Mouse (Mus musculus): ENCODE measurements around the gene Ptk6. TPM values are rescaled to one million over a fixed set of nuclear protein-coding genes. Genes with fewer than 3 reads are reported as not detected.

Ptk6 gene
- polyA plus RNA-seq, 1 experiment from 2014 or later: not detected

DNA sequence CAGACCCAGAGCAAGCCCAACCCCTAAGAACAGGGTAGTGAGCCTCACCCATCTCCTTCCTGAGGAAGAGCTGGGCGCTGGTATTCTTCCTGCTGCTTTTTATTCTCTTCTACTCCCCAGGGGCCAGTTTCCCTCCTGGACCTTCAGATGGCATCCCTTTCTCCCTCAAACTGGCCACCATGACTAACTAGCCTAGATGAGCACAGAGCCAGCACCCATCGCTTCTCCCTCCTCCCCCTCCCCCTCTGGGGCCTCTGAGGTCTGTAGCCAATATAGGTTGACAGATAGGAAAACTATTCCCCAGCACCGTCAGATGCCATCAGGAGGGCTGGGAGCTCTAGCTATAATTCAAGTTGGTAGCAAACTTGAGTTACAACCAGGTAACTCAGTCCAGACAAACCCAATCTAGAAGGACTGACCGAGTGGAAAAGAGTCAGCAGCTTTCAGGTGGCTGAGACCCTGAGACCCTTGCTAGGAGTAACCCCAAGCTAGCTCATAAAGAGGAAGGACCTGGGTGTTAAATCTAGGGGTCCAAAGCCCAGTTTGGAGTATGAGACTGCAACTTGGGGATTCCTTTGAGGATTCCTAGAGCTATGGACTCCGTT lies 16.4 kb upstream of the Ptk6 start:
- no peak overlapping the region for H3K27ac ChIP-seq (ENCODE audit: poor library complexity, severe bottlenecking)
- H3K9ac ChIP-seq: no peak overlapping the region
- H3K4me1 ChIP-seq (replicated peaks): peaks cover 16% of the 10 kb centered on the region
- 52% methylated on average over 5 of the region's 5 CpGs for WGBS
- no peaks in the 10 kb centered on the region for H3K9me3 ChIP-seq (replicated peaks)
- H3K36me3 ChIP-seq: no peaks in the 10 kb centered on the region
- no peak for ATAC-seq (ENCODE audit: insufficient number of reproducible peaks, low FRiP score)
- no peak overlapping the region for H3K4me2 ChIP-seq
- H3K4me3 ChIP-seq: no peak overlapping the region
- peaks cover 30% of the 10 kb centered on the region for H3K27me3 ChIP-seq (replicated peaks)

DNA sequence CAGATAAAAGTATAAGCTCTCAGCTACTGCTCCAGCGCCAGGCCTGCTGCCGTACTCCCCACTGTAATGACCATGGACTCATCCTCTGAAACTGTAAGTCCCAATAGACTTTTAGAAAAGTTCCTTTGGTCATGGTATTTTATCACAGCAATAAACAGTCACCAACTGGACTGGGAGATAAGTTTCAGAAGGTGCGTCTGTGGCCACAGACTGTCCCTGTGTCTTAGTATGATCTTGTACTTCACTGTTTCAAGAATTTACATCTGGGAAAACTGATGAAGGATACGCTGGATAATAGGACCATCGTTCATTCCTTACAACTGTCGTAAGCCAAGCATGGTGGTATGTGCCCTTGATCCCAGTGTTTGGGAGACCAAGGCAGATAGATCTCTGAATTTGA lies 13.4 kb upstream of the Ptk6 start:
- no peak overlapping the region for H3K4me3 ChIP-seq
- H3K9ac ChIP-seq: no peak overlapping the region
- H3K9me3 ChIP-seq (replicated peaks): no peaks in the 10 kb centered on the region
- WGBS: 79% methylated on average over 6 of the region's 6 CpGs
- no peaks in the 10 kb centered on the region for H3K36me3 ChIP-seq
- no peak overlapping the region for H3K27ac ChIP-seq (ENCODE audit: poor library complexity, severe bottlenecking)
- no peak overlapping the region for H3K4me2 ChIP-seq
- ATAC-seq (ENCODE audit: insufficient number of reproducible peaks, low FRiP score): no peak
- peaks cover 58% of the 10 kb centered on the region for H3K27me3 ChIP-seq (replicated peaks)
- peaks cover 20% of the 10 kb centered on the region for H3K4me1 ChIP-seq (replicated peaks)

DNA sequence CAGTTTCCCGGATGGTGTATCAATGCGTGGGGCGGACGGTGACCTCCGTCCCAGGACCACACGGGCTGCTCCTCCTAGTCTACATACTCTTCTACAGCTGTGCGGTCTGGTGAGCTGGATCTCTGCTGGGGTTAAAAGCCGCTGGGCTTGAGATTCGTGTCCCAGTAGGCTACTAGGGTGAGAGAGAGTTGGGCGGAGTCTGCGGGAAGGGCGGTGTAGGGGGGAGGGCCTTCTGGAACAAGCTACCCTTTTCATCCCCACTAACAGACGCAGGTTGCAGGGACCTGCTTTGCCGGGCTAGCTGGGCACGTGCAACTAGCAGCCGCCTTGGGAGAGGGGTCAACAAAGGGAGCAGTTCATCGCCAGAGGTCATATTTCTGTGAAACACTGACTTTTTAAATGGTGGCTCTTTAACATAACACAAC lies 10.4 kb upstream of the Ptk6 start, which contains the start of gene Srms:
Srms (minus strand) TSS at position 165 of the 425 bp plus-strand sequence.
- Histone ChIP-seq H3K9me3 (replicated peaks) (no peaks in the 10 kb centered on the region), H3K4me2 (peak within 1 kb of the TSS; percentile 61), H3K27me3 (replicated peaks) (peaks cover 65% of the 10 kb centered on the region), H3K9ac (no peak within 1 kb of the TSS), H3K36me3 (no peaks in the 10 kb centered on the region), H3K4me1 (replicated peaks) (peaks cover 4% of the 10 kb centered on the region; the same call in 1 of the 2 replicates), H3K27ac (ENCODE audit: poor library complexity, severe bottlenecking) (no peak within 1 kb of the TSS), H3K4me3 (peak within 1 kb of the TSS; percentile 31)
- peak; percentile 53; the same call in 1 of the 2 replicates for ATAC-seq (ENCODE audit: insufficient number of reproducible peaks, low FRiP score)
- WGBS: 2% methylated on average over 17 of the region's 17 CpGs

DNA sequence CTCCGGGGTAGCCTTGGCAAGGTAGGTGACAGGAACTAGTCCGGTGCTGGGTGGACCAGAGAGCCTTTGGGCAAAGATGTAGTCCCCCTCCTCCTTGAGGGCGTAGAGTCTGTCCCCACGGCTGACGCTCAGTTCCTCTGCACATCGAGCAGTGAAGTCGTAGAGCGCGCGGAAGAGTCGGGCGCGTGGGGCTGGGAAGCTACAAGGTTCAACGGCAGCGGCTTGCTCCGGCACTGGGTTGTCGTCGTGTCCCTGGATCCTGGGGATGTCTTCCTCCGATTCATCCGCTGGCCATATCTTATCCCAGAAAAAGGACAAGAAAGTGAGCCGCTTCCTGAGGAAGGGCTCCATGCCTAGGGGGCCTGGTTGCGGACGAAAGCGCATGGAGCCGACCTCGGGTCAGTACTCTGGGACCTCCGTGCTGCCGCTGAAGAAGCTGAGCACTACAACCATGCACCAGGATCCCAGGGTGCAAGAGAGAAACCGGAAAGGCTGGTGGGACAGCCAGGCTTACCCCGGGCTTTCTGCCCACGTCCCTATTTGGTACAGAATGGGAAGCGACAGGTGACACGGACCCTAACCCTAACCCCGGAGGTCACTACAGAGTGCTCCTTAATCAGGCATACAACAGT lies 9.9 kb upstream of the Ptk6 start:
- Histone ChIP-seq H3K4me2 (peak overlapping the region; percentile 61), H3K27ac (ENCODE audit: poor library complexity, severe bottlenecking) (no peak overlapping the region), H3K9ac (no peak overlapping the region), H3K36me3 (no peaks in the 10 kb centered on the region), H3K9me3 (replicated peaks) (no peaks in the 10 kb centered on the region), H3K4me1 (replicated peaks) (peaks cover 4% of the 10 kb centered on the region; the same call in 1 of the 2 replicates), H3K27me3 (replicated peaks) (peaks cover 70% of the 10 kb centered on the region), H3K4me3 (peak overlapping the region; percentile 31)
- WGBS: 3% methylated on average over 34 of the region's 34 CpGs
- ATAC-seq (ENCODE audit: insufficient number of reproducible peaks, low FRiP score): peak; percentile 25; the same call in 1 of the 2 replicates

DNA sequence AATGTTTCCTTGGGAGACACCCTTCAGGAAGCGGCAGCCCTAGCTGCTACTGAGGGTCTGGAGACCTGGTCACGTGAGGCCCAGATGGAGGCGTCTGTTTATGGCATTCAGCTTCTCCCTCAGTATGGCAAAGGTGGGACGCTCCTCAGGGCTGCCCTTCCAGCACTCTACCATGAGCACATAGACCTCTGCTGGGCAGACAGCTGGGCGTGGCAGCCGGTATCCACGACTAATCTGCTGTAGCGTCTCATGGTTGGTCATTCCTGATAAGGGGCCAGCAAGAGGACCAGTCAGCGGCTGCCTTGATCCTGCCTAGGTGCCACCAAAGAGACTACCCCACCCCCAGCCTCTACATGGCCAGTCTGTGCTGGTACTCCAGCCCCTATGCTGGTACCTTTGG lies 3.5 kb upstream of the Ptk6 start:
- Histone ChIP-seq H3K9me3 (replicated peaks) (no peaks in the 10 kb centered on the region), H3K27ac (ENCODE audit: poor library complexity, severe bottlenecking) (no peak overlapping the region), H3K9ac (no peak overlapping the region), H3K27me3 (replicated peaks) (peaks cover 50% of the 10 kb centered on the region), H3K4me1 (replicated peaks) (no peaks in the 10 kb centered on the region), H3K4me3 (no peak overlapping the region), H3K36me3 (no peaks in the 10 kb centered on the region), H3K4me2 (no peak overlapping the region)
- ATAC-seq (ENCODE audit: insufficient number of reproducible peaks, low FRiP score): peak; percentile 57; the same call in 1 of the 2 replicates
- WGBS: 56% methylated on average over 9 of the region's 9 CpGs

DNA sequence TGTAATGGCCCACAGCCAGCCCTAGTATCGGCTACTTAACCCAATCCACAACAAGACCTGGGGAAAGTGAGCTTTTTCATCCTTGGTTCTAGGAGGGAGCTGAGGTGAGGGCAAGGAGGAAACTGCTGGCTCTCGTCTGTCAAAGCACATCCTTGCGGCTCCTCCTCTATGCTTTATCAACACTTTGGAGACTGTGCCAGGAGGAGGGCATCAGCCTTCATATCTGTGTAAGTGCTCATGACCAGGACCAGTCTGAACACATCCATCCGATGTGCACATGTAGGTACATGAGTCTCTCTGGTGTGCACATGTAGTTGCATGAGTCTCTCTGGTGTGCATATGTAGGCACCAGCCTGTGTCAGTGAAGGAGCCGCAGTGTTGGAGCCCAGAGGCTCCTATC lies 3.1 kb upstream of the Ptk6 start:
- no peaks in the 10 kb centered on the region for H3K36me3 ChIP-seq
- H3K9me3 ChIP-seq (replicated peaks): no peaks in the 10 kb centered on the region
- 0 out of 2 replicates have a peak, but pooled peaks have one; percentile 16 for ATAC-seq (ENCODE audit: insufficient number of reproducible peaks, low FRiP score)
- H3K4me1 ChIP-seq (replicated peaks): no peaks in the 10 kb centered on the region
- H3K4me3 ChIP-seq: no peak overlapping the region
- H3K27ac ChIP-seq (ENCODE audit: poor library complexity, severe bottlenecking): no peak overlapping the region
- H3K4me2 ChIP-seq: no peak overlapping the region
- no peak overlapping the region for H3K9ac ChIP-seq
- peaks cover 48% of the 10 kb centered on the region for H3K27me3 ChIP-seq (replicated peaks)
- WGBS: 66% methylated on average over 5 of the region's 5 CpGs

DNA sequence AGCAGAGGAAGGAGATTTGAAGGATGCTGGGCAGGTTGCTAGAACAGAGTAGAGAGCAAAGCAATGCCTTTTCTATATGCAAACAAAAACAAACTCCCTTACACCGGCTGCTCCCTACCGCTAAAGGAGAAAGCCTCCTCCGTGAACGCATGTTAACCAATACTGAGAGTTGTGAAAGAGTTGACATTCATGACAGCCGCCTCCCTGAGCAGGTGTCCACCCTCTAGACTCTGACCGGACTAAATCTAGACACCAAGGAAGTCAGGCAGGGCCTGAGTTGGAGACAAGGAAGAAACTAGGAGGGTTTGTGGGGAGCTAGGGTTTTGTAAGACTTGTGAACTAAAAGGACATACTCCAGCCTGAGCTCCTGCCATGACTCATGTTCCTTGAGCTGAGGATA lies 297 bp upstream of the Ptk6 start:
- Histone ChIP-seq H3K27me3 (replicated peaks) (peaks cover 39% of the 10 kb centered on the region), H3K9me3 (replicated peaks) (no peaks in the 10 kb centered on the region), H3K4me3 (no peak overlapping the region), H3K36me3 (no peaks in the 10 kb centered on the region), H3K4me1 (replicated peaks) (no peaks in the 10 kb centered on the region), H3K9ac (no peak overlapping the region), H3K27ac (ENCODE audit: poor library complexity, severe bottlenecking) (no peak overlapping the region), H3K4me2 (no peak overlapping the region)
- ATAC-seq (ENCODE audit: insufficient number of reproducible peaks, low FRiP score): no peak
- 75% methylated on average over 6 of the region's 6 CpGs for WGBS

DNA sequence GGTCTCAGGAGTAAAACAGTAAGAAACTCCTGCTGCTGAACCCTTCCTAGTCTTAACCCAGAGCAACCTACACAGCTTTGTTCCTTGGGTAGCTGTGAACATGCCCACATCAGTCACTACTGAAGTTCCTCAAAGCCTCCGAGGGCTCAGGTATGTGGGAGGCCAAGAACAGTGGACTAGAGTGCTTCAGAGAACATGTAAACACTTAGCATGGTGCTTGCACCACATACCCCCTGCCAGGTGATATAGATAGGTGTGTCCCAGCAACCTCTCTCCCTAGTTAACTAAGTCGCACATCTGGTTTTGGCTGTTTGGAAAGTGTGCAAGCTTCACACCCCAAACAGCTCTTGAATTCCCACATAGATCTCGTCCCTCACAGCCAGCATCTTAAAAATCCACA lies 983 bp downstream of the Ptk6 start:
- Histone ChIP-seq H3K27me3 (replicated peaks) (peaks cover 35% of the 10 kb centered on the region), H3K4me3 (no peak overlapping the region), H3K4me1 (replicated peaks) (no peaks in the 10 kb centered on the region), H3K9ac (no peak overlapping the region), H3K36me3 (no peaks in the 10 kb centered on the region), H3K27ac (ENCODE audit: poor library complexity, severe bottlenecking) (no peak overlapping the region), H3K4me2 (no peak overlapping the region), H3K9me3 (replicated peaks) (no peaks in the 10 kb centered on the region)
- ATAC-seq (ENCODE audit: insufficient number of reproducible peaks, low FRiP score): no peak
- 59% methylated on average over 3 of the region's 3 CpGs for WGBS

DNA sequence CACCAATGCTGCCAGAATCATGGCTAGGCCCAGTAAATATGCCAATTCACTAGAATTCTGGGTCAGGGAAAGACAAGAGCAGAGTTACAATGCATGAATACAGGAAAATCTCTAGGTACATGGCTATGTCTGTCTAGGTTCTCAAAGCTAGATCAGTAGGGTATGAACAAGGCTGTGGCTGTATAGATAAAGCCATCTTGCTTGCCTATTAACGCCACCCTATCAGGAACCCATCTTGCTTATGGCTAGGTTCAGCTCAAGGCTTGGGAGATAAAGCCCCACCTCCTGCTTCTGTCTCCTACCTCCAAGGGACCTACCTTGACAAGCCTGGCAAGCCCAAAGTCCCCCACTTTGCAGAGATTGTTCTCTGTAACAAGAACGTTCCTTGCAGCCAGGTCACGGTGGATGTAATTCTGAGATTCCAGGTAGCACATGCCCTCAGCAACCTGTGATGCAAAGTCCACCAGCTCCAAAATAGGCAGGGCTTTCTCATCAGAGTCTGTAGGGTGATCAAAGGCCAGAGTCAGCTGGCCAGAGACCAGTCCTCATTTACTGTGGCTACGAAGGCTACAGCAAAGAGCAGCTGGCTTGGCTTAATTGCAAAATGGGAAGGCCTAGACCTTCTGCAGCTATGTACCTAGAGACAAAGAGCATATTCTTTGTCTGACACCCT lies 5.8 kb downstream of the Ptk6 start:
- Histone ChIP-seq H3K27ac (ENCODE audit: poor library complexity, severe bottlenecking) (no peak overlapping the region), H3K27me3 (replicated peaks) (peaks cover 25% of the 10 kb centered on the region), H3K36me3 (no peaks in the 10 kb centered on the region), H3K4me3 (no peak overlapping the region), H3K9me3 (replicated peaks) (no peaks in the 10 kb centered on the region), H3K4me2 (no peak overlapping the region), H3K4me1 (replicated peaks) (no peaks in the 10 kb centered on the region), H3K9ac (no peak overlapping the region)
- 78% methylated on average over 4 of the region's 4 CpGs for WGBS
- no peak for ATAC-seq (ENCODE audit: insufficient number of reproducible peaks, low FRiP score)

DNA sequence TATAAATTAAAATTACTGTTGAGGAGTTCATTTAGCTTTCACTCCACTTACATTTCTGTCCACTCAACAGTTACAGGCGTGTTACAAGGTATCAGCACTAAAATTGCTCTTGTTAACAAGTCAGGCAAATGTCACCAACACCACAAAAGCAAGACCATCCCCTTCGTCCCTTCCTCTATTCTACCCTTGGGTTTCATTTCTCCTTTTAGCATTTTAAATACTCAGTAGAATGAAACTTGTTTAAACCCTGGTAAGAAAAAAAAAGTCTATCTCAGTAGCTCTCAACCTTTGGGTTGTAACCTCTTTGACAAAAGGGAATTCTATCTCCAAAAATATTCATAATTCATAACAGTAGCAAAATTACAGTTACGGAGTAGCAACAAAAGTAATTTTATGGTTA lies 9.5 kb downstream of the Ptk6 start:
- H3K9ac ChIP-seq: no peak overlapping the region

DNA sequence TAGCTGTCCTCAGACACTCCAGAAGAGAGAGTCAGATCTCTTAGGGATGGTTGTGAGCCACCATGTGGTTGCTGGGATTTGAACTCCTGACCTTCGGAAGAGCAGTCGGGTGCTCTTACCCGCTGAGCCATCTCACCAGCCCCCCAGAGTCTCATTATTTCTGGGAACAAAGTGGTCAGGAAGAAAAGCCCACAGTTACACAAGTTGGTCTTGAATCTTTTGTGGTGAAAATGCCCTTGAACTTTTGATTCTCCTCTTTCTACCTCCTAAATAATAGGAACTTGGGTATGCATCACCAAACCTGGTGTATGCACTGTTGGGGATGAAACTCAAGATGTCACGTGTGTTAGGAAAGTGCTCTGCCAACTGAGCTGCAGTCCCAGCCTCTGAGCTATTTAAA lies 10.7 kb downstream of the Ptk6 start:
- no peak for ATAC-seq (ENCODE audit: insufficient number of reproducible peaks, low FRiP score)
- H3K4me3 ChIP-seq: no peak overlapping the region
- H3K27me3 ChIP-seq (replicated peaks): peaks cover 12% of the 10 kb centered on the region; the same call in 1 of the 2 replicates
- WGBS: 63% methylated on average over 4 of the region's 4 CpGs
- H3K36me3 ChIP-seq: peaks cover 4% of the 10 kb centered on the region; the same call in 1 of the 2 replicates
- no peak overlapping the region for H3K4me2 ChIP-seq
- H3K9me3 ChIP-seq (replicated peaks): no peaks in the 10 kb centered on the region
- H3K4me1 ChIP-seq (replicated peaks): peaks cover 9% of the 10 kb centered on the region; the same call in 1 of the 2 replicates
- H3K9ac ChIP-seq: no peak overlapping the region
- H3K27ac ChIP-seq (ENCODE audit: poor library complexity, severe bottlenecking): no peak overlapping the region

More for the DNA sequence above, 9.5 kb downstream of the Ptk6 start:
- peaks cover 9% of the 10 kb centered on the region; the same call in 1 of the 2 replicates for H3K4me1 ChIP-seq (replicated peaks)
- H3K36me3 ChIP-seq: peaks cover 4% of the 10 kb centered on the region; the same call in 1 of the 2 replicates
- no peak overlapping the region for H3K4me3 ChIP-seq
- H3K27ac ChIP-seq (ENCODE audit: poor library complexity, severe bottlenecking): no peak overlapping the region
- no peak overlapping the region for H3K4me2 ChIP-seq
- H3K27me3 ChIP-seq (replicated peaks): peaks cover 13% of the 10 kb centered on the region; the same call in 1 of the 2 replicates
- no peaks in the 10 kb centered on the region for H3K9me3 ChIP-seq (replicated peaks)
- 53% methylated on average over 3 of the region's 3 CpGs for WGBS
- ATAC-seq (ENCODE audit: insufficient number of reproducible peaks, low FRiP score): no peak
